Mouse (Mus musculus) MEL (cell line): ENCODE measurements around the gene Brms1. TPM values are rescaled to one million over a fixed set of nuclear protein-coding genes. Genes with fewer than 3 reads are reported as not detected.
"Not testable (repeated sequence)": the region's sequence is repeated elsewhere in the genome, so short reads cannot be mapped to it uniquely, and the experiment has no call there.

ENCODE experiments used
- DNase-seq: peaks from one replicate; pipeline ENCODE4 v3.0.0; 2011; ENCODE audit warnings: low read depth, low spot score
- H3K27ac ChIP-seq: 2 replicates; pipeline ENCODE4 v1.5.1; 2012; ENCODE audit warnings: low read depth, mild to moderate bottlenecking, control low read depth, low read length, moderate library complexity; ENCODE audit not compliant: control insufficient read depth
- H3K27me3 ChIP-seq, 2 experiments: fragments of 150-350 bp in 1 of 2; sonication (generic) in 1 of 2; 2 replicates each; pipeline ENCODE4 v1.6.1; 2012; ENCODE audit warnings: low read length in 2 of 2, mild to moderate bottlenecking in 2 of 2, improper control_type of control experiment in 1 of 2, moderate library complexity in 1 of 2; ENCODE audit not compliant: insufficient read depth in 2 of 2, control insufficient read depth in 1 of 2
- H3K36me3 ChIP-seq, 2 experiments: 2 replicates each; pipeline ENCODE4 v1.6.1; 2012 to 2014; ENCODE audit warnings: low read length in 2 of 2, improper control_type of control experiment in 1 of 2, inconsistent platforms in 1 of 2, mild to moderate bottlenecking in 1 of 2; ENCODE audit not compliant: insufficient read depth in 2 of 2, control insufficient read depth in 1 of 2
- H3K4me1 ChIP-seq, 2 experiments: fragments of 150-350 bp in 1 of 2; sonication (generic) in 1 of 2; 2 replicates each; pipeline ENCODE4 v1.6.1; 2012; ENCODE audit warnings: low read length in 2 of 2, improper control_type of control experiment in 1 of 2, mild to moderate bottlenecking in 1 of 2; ENCODE audit not compliant: insufficient read depth in 2 of 2, control insufficient read depth in 1 of 2
- H3K4me3 ChIP-seq, 2 experiments: fragments of 150-350 bp in 1 of 2; sonication (generic) in 1 of 2; 2 replicates each; pipeline ENCODE4 v1.5.1; 2012; ENCODE audit warnings: low read depth in 2 of 2, low read length in 2 of 2, mild to moderate bottlenecking in 2 of 2, moderate library complexity in 2 of 2, control low read depth in 1 of 2, improper control_type of control experiment in 1 of 2; ENCODE audit not compliant: control insufficient read depth in 1 of 2, insufficient read depth in 1 of 2
- H3K79me2 ChIP-seq: 2 replicates; pipeline ENCODE4 v1.6.1; 2012; ENCODE audit warnings: mild to moderate bottlenecking, low read length, moderate library complexity; ENCODE audit not compliant: control insufficient read depth, poor library complexity, insufficient read depth
- H3K9ac ChIP-seq: 2 replicates; pipeline ENCODE4 v1.6.1; 2012; ENCODE audit warnings: low read depth, mild to moderate bottlenecking, control low read depth, low read length, moderate library complexity; ENCODE audit not compliant: control insufficient read depth, poor library complexity, severe bottlenecking
- H3K9me3 ChIP-seq: fragments of 150-350 bp; sonication (generic); replicated peaks from 2 replicates; pipeline ENCODE4 v1.6.1; 2012; ENCODE audit warnings: mild to moderate bottlenecking, low read length, improper control_type of control experiment, moderate library complexity; ENCODE audit not compliant: insufficient read depth
- CHD1 ChIP-seq: IDR thresholded peaks from 2 replicates; pipeline ENCODE4 v1.6.1; 2012; ENCODE audit warnings: low read depth, mild to moderate bottlenecking, inconsistent platforms, low read length, improper control_type of control experiment
- CHD2 ChIP-seq: IDR thresholded peaks from 2 replicates; pipeline ENCODE4 v1.6.1; 2011; ENCODE audit warnings: low read length, improper control_type of control experiment
- CTCF ChIP-seq, 3 experiments: IDR thresholded peaks in 2 of 3; conservative IDR thresholded peaks in 1 of 3; 2 replicates each; pipeline ENCODE4 v1.5.1; 2011 to 2012; ENCODE audit warnings: low read length in 3 of 3, low read depth in 2 of 3, mild to moderate bottlenecking in 2 of 3, improper control_type of control experiment in 1 of 3, inconsistent platforms in 1 of 3, mixed read lengths in 1 of 3, moderate library complexity in 1 of 3; ENCODE audit not compliant: control insufficient read depth in 1 of 3, insufficient read depth in 1 of 3, poor library complexity in 1 of 3, severe bottlenecking in 1 of 3
- ELF1 ChIP-seq: IDR thresholded peaks from 2 replicates; pipeline ENCODE4 v1.6.1; 2014; ENCODE audit warnings: low read depth, mild to moderate bottlenecking, inconsistent platforms, low read length, improper control_type of control experiment, moderate library complexity
- EP300 ChIP-seq, 2 experiments: IDR thresholded peaks; 2 replicates each; pipeline ENCODE4 v1.6.1; 2011; ENCODE audit warnings: improper control_type of control experiment in 2 of 2, low read length in 2 of 2, low read depth in 1 of 2, mild to moderate bottlenecking in 1 of 2
- ETS1 ChIP-seq: IDR thresholded peaks from 2 replicates; pipeline ENCODE4 v1.6.1; 2012; ENCODE audit warnings: low read depth, mild to moderate bottlenecking, inconsistent platforms, low read length, improper control_type of control experiment, moderate library complexity
- GATA1 ChIP-seq: IDR thresholded peaks from 2 replicates; pipeline ENCODE4 v1.6.1; 2011; ENCODE audit warnings: low read depth, low read length, improper control_type of control experiment
- KAT2A ChIP-seq: conservative IDR thresholded peaks from 2 replicates; pipeline ENCODE4 v1.6.1; 2012; ENCODE audit warnings: low read depth, low read length, improper control_type of control experiment, inconsistent platforms
- MAX ChIP-seq: IDR thresholded peaks from 2 replicates; pipeline ENCODE4 v1.6.1; 2011; ENCODE audit warnings: low read length, improper control_type of control experiment
- MEF2A ChIP-seq: IDR thresholded peaks from 2 replicates; pipeline ENCODE4 v1.6.1; 2014; ENCODE audit warnings: low read depth, mild to moderate bottlenecking, inconsistent platforms, low read length, improper control_type of control experiment; ENCODE audit not compliant: poor library complexity, insufficient replicate concordance, severe bottlenecking; ENCODE audit errors: extremely low read depth
- MYB ChIP-seq: IDR thresholded peaks from 2 replicates; pipeline ENCODE4 v1.6.1; 2011; ENCODE audit warnings: mild to moderate bottlenecking, low read depth, low read length, improper control_type of control experiment
- NELFE ChIP-seq: IDR thresholded peaks from 2 replicates; pipeline ENCODE4 v1.6.1; 2011; ENCODE audit warnings: low read depth, low read length, improper control_type of control experiment
- NRF1 ChIP-seq: IDR thresholded peaks from 2 replicates; pipeline ENCODE4 v1.6.1; 2014; ENCODE audit warnings: low read depth, mild to moderate bottlenecking, inconsistent platforms, low read length, improper control_type of control experiment, moderate library complexity; ENCODE audit not compliant: poor library complexity, insufficient read depth, severe bottlenecking
- POLR2AphosphoS5 ChIP-seq: IDR thresholded peaks from 2 replicates; pipeline ENCODE4 v1.6.1; 2012; ENCODE audit warnings: low read depth, borderline replicate concordance, mild to moderate bottlenecking, inconsistent platforms, low read length, moderate library complexity, mixed read lengths
- RAD21 ChIP-seq: IDR thresholded peaks from 2 replicates; pipeline ENCODE4 v1.6.1; 2011; ENCODE audit warnings: mild to moderate bottlenecking, low read depth, low read length, improper control_type of control experiment
- SIN3A ChIP-seq: IDR thresholded peaks from 2 replicates; pipeline ENCODE4 v1.6.1; 2012; ENCODE audit warnings: low read length, improper control_type of control experiment, inconsistent platforms
- SMC3 ChIP-seq: IDR thresholded peaks from 2 replicates; pipeline ENCODE4 v1.6.1; 2011; ENCODE audit warnings: low read depth, low read length, improper control_type of control experiment
- UBTF ChIP-seq: IDR thresholded peaks from 2 replicates; pipeline ENCODE4 v1.6.1; 2012; ENCODE audit warnings: low read depth, mild to moderate bottlenecking, inconsistent platforms, low read length, improper control_type of control experiment, moderate library complexity, borderline replicate concordance; ENCODE audit not compliant: insufficient read depth
- ZC3H11A ChIP-seq: IDR thresholded peaks from 2 replicates; pipeline ENCODE4 v1.6.1; 2012; ENCODE audit warnings: low read depth, mild to moderate bottlenecking, inconsistent platforms, low read length, improper control_type of control experiment
- ZMIZ1 ChIP-seq: IDR thresholded peaks from 2 replicates; pipeline ENCODE4 v1.6.1; 2012; ENCODE audit warnings: low read depth, mild to moderate bottlenecking, inconsistent platforms, low read length, improper control_type of control experiment, moderate library complexity
- ZNF384 ChIP-seq: IDR thresholded peaks from 2 replicates; pipeline ENCODE4 v1.6.1; 2012; ENCODE audit warnings: low read depth, mild to moderate bottlenecking, inconsistent platforms, low read length, improper control_type of control experiment
- polyA plus RNA-seq, 2 experiments: library from polyadenylated mRNA; stranded (reverse) in 1 of 2; unstranded in 1 of 2; fragments of >175 nt in 1 of 2; fragments of >200 nt in 1 of 2; gene quantifications; 2 replicates each; pipeline versions ENCODE4 v1.2.1 to v1.2.4; 2012; ENCODE audit warnings: low replicate concordance in 2 of 2, low read depth in 1 of 2; ENCODE audit not compliant: insufficient read length in 2 of 2, insufficient read depth in 1 of 2, missing spikeins in 1 of 2
- total RNA-seq: library from RNA; depleted of rRNA; stranded (reverse); fragments of 300-350 nt; gene quantifications from 2 replicates; pipeline ENCODE4 v1.2.3, GENCODE M21; 2012

The Brms1 gene
- total and polyA plus RNA-seq, 3 experiments = 29.6 to 78.6 TPM; not detected in 1

- H3K36me3 ChIP-seq, H3K27me3 ChIP-seq, H3K79me2 ChIP-seq, H3K4me1 ChIP-seq, H3K27ac ChIP-seq: not testable (repeated sequence)
- 0 out of 2 replicates have a peak, but pooled peaks have one; percentile 12 for TF ChIP-seq ZNF384
- peak in 2 of 3 experiments; percentile 10 to 24; a peak in 2 of 6 replicates for TF ChIP-seq CTCF (IDR thresholded peaks at IDR 0.05 in 2 of 3, conservative IDR thresholded peaks at IDR 0.05 in 1 of 3; ENCODE audit: control insufficient read depth in 1 of 3, insufficient read depth in 1 of 3, low read depth in 2 of 3, low read length in 3 of 3, poor library complexity in 1 of 3, severe bottlenecking in 1 of 3)
- TF ChIP-seq, all 39 proteins: peak for 2; not testable (repeated sequence) for 37
- not testable (repeated sequence) for H3K4me3 ChIP-seq, H3K9me3 ChIP-seq, H3K9ac ChIP-seq
- DNase-seq = peak; percentile 30
These were observed 37.5 kb upstream of the Brms1 start for GRCm38 (mm10) chr19:5003644-5004043.

GRCm38 (mm10) chr19:5004925-5005324 is 36.2 kb upstream of the Brms1 start:
- DNase-seq = no peak
- Histone ChIP-seq H3K4me3 (no peak overlapping the region), H3K27ac (no peak overlapping the region), H3K27me3 (peaks cover 0 to 4% of the 10 kb centered on the region in 2 experiments; a peak in 3 of 4 replicates)
- no peak for TF ChIP-seq NELFE
- TF ChIP-seq NRF1 = no peak
- no peak for TF ChIP-seq RAD21
- no peak for TF ChIP-seq MAX
- TF ChIP-seq POLR2AphosphoS5 = no peak
- no peak for TF ChIP-seq SIN3A
- TF ChIP-seq KAT2A = no peak
- TF ChIP-seq, all 39 proteins: peak for 0
- H3K9ac ChIP-seq = no peak overlapping the region
- H3K36me3 ChIP-seq = no peaks in the 10 kb centered on the region
- H3K4me1 ChIP-seq = no peaks in the 10 kb centered on the region
- no peaks in the 10 kb centered on the region for H3K79me2 ChIP-seq
- no peaks in the 10 kb centered on the region for H3K9me3 ChIP-seq

- no peak overlapping the region for H3K9ac ChIP-seq
- H3K9me3 ChIP-seq = no peaks in the 10 kb centered on the region
- no peaks in the 10 kb centered on the region for H3K79me2 ChIP-seq
- no peak for TF ChIP-seq GATA1
- TF ChIP-seq MYB = no peak
- TF ChIP-seq EP300 (IDR thresholded peaks at IDR 0.05; ENCODE audit: low read depth in 1 of 2, low read length in 2 of 2) = no peak
- TF ChIP-seq CHD1 = no peak
- TF ChIP-seq UBTF = no peak
- no peak for TF ChIP-seq SIN3A
- TF ChIP-seq SMC3 = no peak
- no peak for TF ChIP-seq ELF1
- no peak for TF ChIP-seq ZMIZ1
- TF ChIP-seq ETS1 = no peak
- TF ChIP-seq POLR2AphosphoS5 = no peak
- no peak for TF ChIP-seq CHD2
- no peak for TF ChIP-seq KAT2A
- TF ChIP-seq MAX = no peak
- no peak for TF ChIP-seq MEF2A
- TF ChIP-seq ZC3H11A = no peak
- no peaks in the 10 kb centered on the region; a peak in 1 of 4 replicates for H3K27me3 ChIP-seq
- peaks cover 0 to 3% of the 10 kb centered on the region in 2 experiments; a peak in 1 of 4 replicates for H3K36me3 ChIP-seq
- no peak for DNase-seq
- H3K4me3 ChIP-seq = no peak overlapping the region
- H3K4me1 ChIP-seq = peaks cover 0 to 5% of the 10 kb centered on the region in 2 experiments; a peak in 2 of 4 replicates
- no peak overlapping the region for H3K27ac ChIP-seq
These were observed 28.0 kb upstream of the Brms1 start for GRCm38 (mm10) chr19:5013138-5013537.
